27 mouse cellular contexts compared by ENCODE assay signal in genomic region chr9:96959469-96959868, GRCm38 (mm10). TPM values are rescaled to one million over a fixed set of nuclear protein-coding genes. Genes with fewer than 3 reads are reported as not detected.
DNase-seq lines count a peak whose midpoint lies in the region; ATAC-seq and TF ChIP-seq lines count a peak whose summit lies in the region.
"Had no signal": no experiment of that assay in that cellular context is flagged by ENCODE, and none has a peak within 500 bp of the region (broad histone marks: within the 10 kb centered on the region; RNA-seq: fewer than 3 reads in every experiment).

No protein-coding gene starts in this region.

- WGBS in heart, embryonic 10.5 days = 85% methylated on average over 7 of the region's 7 CpGs
- WGBS in lung, postnatal 0 days = 75% methylated on average over 7 of the region's 7 CpGs

- H3K4me2 ChIP-seq in lung, postnatal 0 days (replicated peaks; ENCODE audit: low read depth, low read length) = no peak overlapping the region
- H3K4me2 ChIP-seq: embryonic facial prominence, embryonic 12.5 days; forebrain, embryonic 12.5 days; heart, embryonic 12.5 days; hindbrain, embryonic 13.5 days; limb, embryonic 12.5 days; liver, embryonic 11.5 days; midbrain, embryonic 13.5 days; neural tube, embryonic 12.5 days had no signal

- no peak overlapping the region for H3ac ChIP-seq in C2C12 (ENCODE audit: control insufficient read depth, insufficient read length, low read depth)

- no peaks in the 10 kb centered on the region for H3K79me2 ChIP-seq in C2C12 (ENCODE audit: control insufficient read depth, insufficient read depth)

- no peak overlapping the region for H3K9ac ChIP-seq in lung, postnatal 0 days (replicated peaks; ENCODE audit: low read depth)
- H3K9ac ChIP-seq: embryonic facial prominence, embryonic 12.5 days; forebrain, embryonic 12.5 days; heart, embryonic 12.5 days; hindbrain, embryonic 13.5 days; limb, embryonic 12.5 days; liver, postnatal 0 days; midbrain, embryonic 13.5 days; neural tube, embryonic 12.5 days had no signal

- no peaks in the 10 kb centered on the region for H3K9me3 ChIP-seq in heart, embryonic 10.5 days
- no peaks in the 10 kb centered on the region for H3K9me3 ChIP-seq in lung, postnatal 0 days (ENCODE audit: low read length)
- H3K9me3 ChIP-seq: embryonic facial prominence, embryonic 12.5 days; forebrain, embryonic 12.5 days; G1E; heart, embryonic 12.5 days; hindbrain, embryonic 13.5 days; limb, embryonic 12.5 days; midbrain, embryonic 13.5 days; neural tube, embryonic 12.5 days had no signal

- H3K27me3 ChIP-seq in heart, embryonic 10.5 days (ENCODE audit: insufficient read depth, poor library complexity, severe bottlenecking) = no peaks in the 10 kb centered on the region
- H3K27me3 ChIP-seq in C2C12 (ENCODE audit: control insufficient read depth, insufficient read depth, insufficient read length) = no peaks in the 10 kb centered on the region
- no peaks in the 10 kb centered on the region for H3K27me3 ChIP-seq in lung, postnatal 0 days (replicated peaks; ENCODE audit: insufficient read depth, low read length)
- H3K27me3 ChIP-seq: embryonic facial prominence, embryonic 12.5 days; forebrain, embryonic 12.5 days; heart, embryonic 12.5 days; hindbrain, embryonic 13.5 days; limb, embryonic 12.5 days; midbrain, embryonic 13.5 days; neural tube, embryonic 12.5 days; Patski had no signal

- no peak for TF ChIP-seq CTCF in C2C12 (IDR thresholded peaks at IDR 0.05; ENCODE audit: control insufficient read depth, insufficient read depth, insufficient read length)
- TF ChIP-seq CTCF in lung, postnatal 0 days (IDR thresholded peaks at IDR 0.05) = no peak

- no peaks in the 10 kb centered on the region for H3K79me3 ChIP-seq in C2C12 (ENCODE audit: low read depth)

- peaks cover 87% of the 10 kb centered on the region for H3K4me1 ChIP-seq in heart, embryonic 10.5 days
- H3K4me1 ChIP-seq in lung, postnatal 0 days (ENCODE audit: insufficient read depth, low read depth, low read length) = no peaks in the 10 kb centered on the region

- intact Hi-C loops in heart, postnatal 10 days (cut with DNase I) = no loop called here

- no peak for DNase-seq in heart, embryonic 10.5 days (ENCODE audit: low spot score)
- DNase-seq in heart, postnatal 10 days = no peak
- peak; percentile 54 for DNase-seq in kidney, adult 9 months
- DNase-seq in kidney, postnatal 4 days = no peak
- no peak for DNase-seq in cerebellum, adult 11 months
- no peak for DNase-seq in lung, postnatal 0 days (ENCODE audit: low spot score)
- DNase-seq: adrenal gland, adult 8-10 months; cerebellum, adult 18-20 months; layer of hippocampus, postnatal 36 days; liver, postnatal 0 days; lung, postnatal 10 days; retina, postnatal 1 day; right cerebral cortex, postnatal 25 days had no signal

- TF ChIP-seq EP300 in lung, postnatal 0 days (IDR thresholded peaks at IDR 0.05) = no peak

- peak; percentile 58 for ATAC-seq in megakaryocyte, adult 5-6 weeks (ENCODE audit: poor library complexity, severe bottlenecking)
- ATAC-seq in lung, postnatal 0 days = no peak
- ATAC-seq: activated CD4-positive, CD25-positive, alpha-beta regulatory T cell, adult 4 months; inflammation-experienced regulatory T-cells, adult 6 months; liver, postnatal 0 days; midbrain, embryonic 13.5 days; Patski had no signal

- peak overlapping the region; percentile 42; the same call in 1 of the 2 replicates for H3K27ac ChIP-seq in heart, embryonic 10.5 days
- no peak overlapping the region for H3K27ac ChIP-seq in lung, postnatal 0 days (ENCODE audit: low read length)
- H3K27ac ChIP-seq: embryonic facial prominence, embryonic 12.5 days; forebrain, embryonic 12.5 days; hindbrain, embryonic 13.5 days; limb, embryonic 12.5 days; midbrain, embryonic 13.5 days; neural tube, embryonic 12.5 days had no signal

- no peak overlapping the region for H3K4me3 ChIP-seq in heart, embryonic 10.5 days
- no peak overlapping the region for H3K4me3 ChIP-seq in C2C12 (ENCODE audit: insufficient read depth, poor library complexity, severe bottlenecking)
- no peak overlapping the region for H3K4me3 ChIP-seq in lung, postnatal 0 days (ENCODE audit: low read depth, low read length)
- H3K4me3 ChIP-seq: embryonic facial prominence, embryonic 12.5 days; forebrain, embryonic 12.5 days; heart, embryonic 12.5 days; hindbrain, embryonic 13.5 days; limb, embryonic 12.5 days; midbrain, embryonic 13.5 days; neural tube, embryonic 12.5 days had no signal

- no peaks in the 10 kb centered on the region for H3K36me3 ChIP-seq in heart, embryonic 10.5 days
- no peaks in the 10 kb centered on the region for H3K36me3 ChIP-seq in C2C12 (ENCODE audit: control insufficient read depth, insufficient read depth)
- H3K36me3 ChIP-seq in lung, postnatal 0 days (ENCODE audit: insufficient read depth, low read length) = no peaks in the 10 kb centered on the region
- H3K36me3 ChIP-seq: embryonic facial prominence, embryonic 12.5 days; forebrain, embryonic 12.5 days; G1E; heart, embryonic 12.5 days; hindbrain, embryonic 13.5 days; limb, embryonic 12.5 days; midbrain, embryonic 13.5 days had no signal

TF ChIP-seq in C2C12, 6 proteins besides CTCF, POLR2A, EP300 and RAD21:
- peak; percentile 23 for TF ChIP-seq USF1 (IDR thresholded peaks at IDR 0.05; ENCODE audit: low read depth)
- no peak for TF ChIP-seq FOSL1 (IDR thresholded peaks at IDR 0.05; ENCODE audit: insufficient read depth, low read length, poor library complexity, severe bottlenecking)
- no peak for TF ChIP-seq MYOD1 (IDR thresholded peaks at IDR 0.05; ENCODE audit: control insufficient read depth, insufficient read length, low read depth)

RNA-seq across cellular contexts. Expression of gene Spsb4, which starts 59.2 kb away (rescaled TPM):
- polyA plus RNA-seq in heart, embryonic 10.5 days (2016; fragmentation: Nextera tagmentation; extraction: Ambion mirVana) = 53.5 and 66.5 TPM in 2 replicates
- 10 to 100 TPM; 11.4 to 17.9 TPM for total RNA-seq in heart, postnatal 10 days (2021)
- polyA plus RNA-seq in C2C12 (2012; fragmentation: generic; extraction: Trizol) = 1.6 TPM
- 3.1 and 4.4 TPM in 2 replicates for total RNA-seq in megakaryocyte, adult 5-6 weeks (2015)
- 4.1 and 4.2 TPM in 2 replicates for total RNA-seq in megakaryocyte, adult 5-6 weeks (2017)
- 2.2 and 2.5 TPM in 2 replicates for polyA plus RNA-seq in lung, postnatal 0 days (2015; fragmentation: Nextera tagmentation; extraction: Ambion mirVana)
- total RNA-seq: G1E had no signal
- polyA plus RNA-seq: G1E had no signal

Comparison
In these comparisons a context has a peak if more than half of its experiments do, and no peak if none do; other contexts are left out.
1. RNA of gene Spsb4, which starts 59.2 kb away (polyA plus RNA-seq): 53.5 to 66.5 TPM in heart, embryonic 10.5 days; 2.2 to 2.5 TPM in lung, postnatal 0 days and 1.6 TPM in C2C12 (single experiment); every median in the first group is over 10 times any median in the second.